Mouse (Mus musculus): ENCODE measurements around the gene Calm2.

Gene Calm2

GRCm38 (mm10) chr17:87391242-87391641, 55.5 kb downstream of the Calm2 start:
- no peak for DNase-seq

- no peak for DNase-seq
Measured at GRCm38 (mm10) chr17:87387068-87387467, 59.7 kb downstream of the Calm2 start.

- DNase-seq: no peak
Measured at GRCm38 (mm10) chr17:87385835-87386234, 60.9 kb downstream of the Calm2 start.

Data from cerebellum, adult 11 months (tissue).